Mouse (Mus musculus) lung, embryonic 16.5 days (tissue): ENCODE data around the gene Zfp62. TPM values are rescaled to one million over a fixed set of nuclear protein-coding genes. Genes with fewer than 3 reads are reported as not detected.
A peak's percentile ranks its signal among the peaks of the same experiment; 100 is the strongest.

Experiments used
- ATAC-seq: fragments of 200-750 bp; cut with Nextera tagmentation; 2 replicates; pipeline ENCODE4 v1.8.0; 2017; ENCODE audit warnings: low read depth, mild to moderate bottlenecking, moderate library complexity
- H3K27ac ChIP-seq: fragments of 300-500 bp; sonication (generic); 2 replicates; pipeline ENCODE4 v1.5.1; 2014; ENCODE audit warnings: mild to moderate bottlenecking, control low read depth, low read length
- H3K27me3 ChIP-seq: fragments of 300-500 bp; sonication (generic); 2 replicates; pipeline ENCODE4 v1.6.1; 2014; ENCODE audit warnings: low read depth, low read length, mixed read lengths; ENCODE audit not compliant: control insufficient read depth, insufficient read depth
- H3K36me3 ChIP-seq: fragments of 300-500 bp; sonication (generic); 2 replicates; pipeline ENCODE4 v1.6.1; 2014; ENCODE audit warnings: low read length; ENCODE audit not compliant: control insufficient read depth, insufficient read depth
- H3K4me1 ChIP-seq: fragments of 300-500 bp; sonication (generic); replicated peaks from 2 replicates; pipeline ENCODE4 v1.6.1; 2014; ENCODE audit warnings: low read length, mixed read lengths; ENCODE audit not compliant: control insufficient read depth, insufficient read depth
- H3K4me2 ChIP-seq: fragments of 300-500 bp; sonication (generic); 2 replicates; pipeline ENCODE4 v1.6.1; 2014; ENCODE audit warnings: low read depth, low read length, control low read depth
- H3K4me3 ChIP-seq: fragments of 300-500 bp; sonication (generic); 2 replicates; pipeline ENCODE4 v1.5.1; 2014; ENCODE audit warnings: mild to moderate bottlenecking, low read length, control low read depth
- H3K9ac ChIP-seq: fragments of 300-500 bp; sonication (generic); 2 replicates; pipeline ENCODE4 v1.6.1; 2014; ENCODE audit warnings: low read length, control low read depth
- H3K9me3 ChIP-seq: fragments of 300-500 bp; sonication (generic); 2 replicates; pipeline ENCODE4 v1.6.1; 2016; ENCODE audit warnings: low read length; ENCODE audit not compliant: control insufficient read depth
- WGBS: fragments of 180-500 bp; shearing (Covaris S2); extraction: QIAGEN DNeasy Blood & Tissue Kit; methylation state at CpG from one replicate; pipeline ENCODE4 v1.1.7; 2014; 5-methylcytosine and 5-hydroxymethylcytosine counted together
- polyA plus RNA-seq: library from polyadenylated mRNA; unstranded; fragments of >200 nt; fragmentation: Nextera tagmentation; extraction: Ambion mirVana; gene quantifications from 2 replicates; pipeline ENCODE4 v1.2.1, GENCODE M21; 2015

Zfp62 gene
- polyA plus RNA-seq, 1 experiment from 2014 or later: 38.2 TPM

GRCm38 (mm10) chr11:49264081-49264480, 61.0 kb downstream of the Zfp62 start:
- H3K36me3 ChIP-seq: peaks cover 18% of the 10 kb centered on the region
- ATAC-seq: no peak
- no peak overlapping the region for H3K4me3 ChIP-seq
- 90% methylated on average over 7 of the region's 7 CpGs for WGBS
- no peak overlapping the region for H3K4me2 ChIP-seq
- H3K27me3 ChIP-seq: no peaks in the 10 kb centered on the region
- no peak overlapping the region for H3K27ac ChIP-seq
- no peak overlapping the region for H3K9ac ChIP-seq
- H3K4me1 ChIP-seq: no peaks in the 10 kb centered on the region; the same call in 1 of the 2 replicates
- H3K9me3 ChIP-seq: no peaks in the 10 kb centered on the region

- H3K36me3 ChIP-seq: peaks cover 18% of the 10 kb centered on the region
- no peaks in the 10 kb centered on the region; the same call in 1 of the 2 replicates for H3K4me1 ChIP-seq
- 59% methylated on average over 11 of the region's 11 CpGs for WGBS
- H3K4me3 ChIP-seq: no peak overlapping the region
- H3K4me2 ChIP-seq: no peak overlapping the region
- H3K9me3 ChIP-seq: no peaks in the 10 kb centered on the region
- no peak overlapping the region for H3K27ac ChIP-seq
- no peak overlapping the region for H3K9ac ChIP-seq
- H3K27me3 ChIP-seq: no peaks in the 10 kb centered on the region
- ATAC-seq: 0 out of 2 replicates have a peak, but pooled peaks have one; percentile 25
Measured at GRCm38 (mm10) chr11:49264622-49265021, 61.5 kb downstream of the Zfp62 start.

GRCm38 (mm10) chr11:49265101-49265500, 62.0 kb downstream of the Zfp62 start:
- Histone ChIP-seq H3K27me3 (no peaks in the 10 kb centered on the region), H3K27ac (no peak overlapping the region), H3K4me2 (no peak overlapping the region), H3K9ac (no peak overlapping the region), H3K36me3 (peaks cover 18% of the 10 kb centered on the region), H3K4me1 (no peaks in the 10 kb centered on the region; the same call in 1 of the 2 replicates), H3K9me3 (no peaks in the 10 kb centered on the region), H3K4me3 (no peak overlapping the region)
- 83% methylated on average over 8 of the region's 8 CpGs for WGBS
- no peak for ATAC-seq

GRCm38 (mm10) chr11:49266671-49267070, 63.6 kb downstream of the Zfp62 start:
- no peak overlapping the region for H3K4me3 ChIP-seq
- H3K27me3 ChIP-seq: no peaks in the 10 kb centered on the region
- WGBS: 42% methylated on average over 6 of the region's 6 CpGs
- peaks cover 3% of the 10 kb centered on the region; the same call in 1 of the 2 replicates for H3K36me3 ChIP-seq
- no peak overlapping the region for H3K9ac ChIP-seq
- ATAC-seq: no peak
- H3K27ac ChIP-seq: no peak overlapping the region
- no peaks in the 10 kb centered on the region; the same call in 1 of the 2 replicates for H3K4me1 ChIP-seq
- H3K9me3 ChIP-seq: no peaks in the 10 kb centered on the region
- H3K4me2 ChIP-seq: no peak overlapping the region

GRCm38 (mm10) chr11:49267316-49267715, 64.2 kb downstream of the Zfp62 start:
- Histone ChIP-seq H3K36me3 (no peaks in the 10 kb centered on the region), H3K27me3 (no peaks in the 10 kb centered on the region), H3K4me2 (no peak overlapping the region), H3K4me1 (no peaks in the 10 kb centered on the region; the same call in 1 of the 2 replicates), H3K9me3 (no peaks in the 10 kb centered on the region), H3K9ac (no peak overlapping the region), H3K4me3 (no peak overlapping the region), H3K27ac (no peak overlapping the region)
- WGBS: 72% methylated on average over 10 of the region's 10 CpGs
- no peak for ATAC-seq

- no peak overlapping the region for H3K4me3 ChIP-seq
- no peak overlapping the region for H3K9ac ChIP-seq
- H3K36me3 ChIP-seq: no peaks in the 10 kb centered on the region
- H3K4me2 ChIP-seq: no peak overlapping the region
- WGBS: 50% methylated on average over 15 of the region's 15 CpGs
- no peaks in the 10 kb centered on the region for H3K9me3 ChIP-seq
- no peak for ATAC-seq
- peak overlapping the region; percentile 29; the same call in 1 of the 2 replicates for H3K27ac ChIP-seq
- H3K27me3 ChIP-seq: no peaks in the 10 kb centered on the region
- no peaks in the 10 kb centered on the region; the same call in 1 of the 2 replicates for H3K4me1 ChIP-seq
Measured at GRCm38 (mm10) chr11:49267970-49268579, 65.0 kb downstream of the Zfp62 start.

Other genes starting within 250 kb of the Zfp62 start
- gene Olfr56, start 224.4 kb upstream of the Zfp62 start, polyA plus RNA-seq: not detected in 2 replicates
- gene 9930111J21Rik1, start 223.9 kb upstream of the Zfp62 start, polyA plus RNA-seq: 0.85 and 1.5 TPM in 2 replicates
- 0.06 TPM in 1 of 2 replicates, not detected in the other for gene Gm12185, start 211.1 kb upstream of the Zfp62 start, polyA plus RNA-seq
- 0.53 and 1.5 TPM in 2 replicates for gene Tgtp1, start 209.1 kb upstream of the Zfp62 start, polyA plus RNA-seq
- 0.78 TPM in 2 replicates for gene 9930111J21Rik2, start 152.1 kb upstream of the Zfp62 start, polyA plus RNA-seq
- 0.69 and 2.4 TPM in 2 replicates for gene Tgtp2, start 139.1 kb upstream of the Zfp62 start, polyA plus RNA-seq
- gene Ifi47, start 126.7 kb upstream of the Zfp62 start, polyA plus RNA-seq: 2.5 and 3.6 TPM in 2 replicates
- 0.15 TPM in 1 of 2 replicates, not detected in the other for gene Olfr1396, start 88.4 kb upstream of the Zfp62 start, polyA plus RNA-seq
- not detected in 2 replicates for gene Olfr1395, start 61.0 kb upstream of the Zfp62 start, polyA plus RNA-seq
- not detected in 2 replicates for gene Olfr1394, start 48.9 kb upstream of the Zfp62 start, polyA plus RNA-seq
- 0.73 and 0.84 TPM in 2 replicates for gene Btnl9, start 16.1 kb upstream of the Zfp62 start, polyA plus RNA-seq
- 73.0 and 78.9 TPM in 2 replicates for gene Mgat1, start 40.9 kb downstream of the Zfp62 start, polyA plus RNA-seq
- 0.05 TPM in 1 of 2 replicates, not detected in the other for gene Olfr1393, start 75.0 kb downstream of the Zfp62 start, polyA plus RNA-seq
- gene Olfr1392, start 82.0 kb downstream of the Zfp62 start, polyA plus RNA-seq: 0.14 TPM in 1 of 2 replicates, not detected in the other
- not detected in 2 replicates for gene Olfr10, start 101.4 kb downstream of the Zfp62 start, polyA plus RNA-seq
- gene Olfr1391, start 119.5 kb downstream of the Zfp62 start, polyA plus RNA-seq: not detected in 2 replicates
- not detected in 2 replicates for gene Olfr1390, start 131.9 kb downstream of the Zfp62 start, polyA plus RNA-seq
- gene Olfr1389, start 219.8 kb downstream of the Zfp62 start, polyA plus RNA-seq: not detected in 2 replicates
- gene Olfr1388, start 233.3 kb downstream of the Zfp62 start, polyA plus RNA-seq: 0.05 TPM in 1 of 2 replicates, not detected in the other